Mouse (Mus musculus) stomach, embryonic 16.5 days (tissue): ENCODE measurements around the gene Rasgrp1. TPM values are rescaled to one million over a fixed set of nuclear protein-coding genes. Genes with fewer than 3 reads are reported as not detected.

Source experiments
- ATAC-seq: fragments of 200-750 bp; cut with Nextera tagmentation; 2 replicates; pipeline ENCODE4 v1.8.0; 2017; ENCODE audit warnings: moderate number of reproducible peaks, moderate TSS enrichment; ENCODE audit not compliant: insufficient read depth, low FRiP score
- H3K27ac ChIP-seq: fragments of 300-500 bp; sonication (generic); 2 replicates; pipeline ENCODE4 v1.5.1; 2014; ENCODE audit warnings: low read length
- H3K27me3 ChIP-seq: fragments of 300-500 bp; sonication (generic); 2 replicates; pipeline ENCODE4 v1.6.1; 2014; ENCODE audit warnings: low read length, control low read depth, mixed read lengths; ENCODE audit not compliant: control insufficient read depth, insufficient read depth
- H3K36me3 ChIP-seq: fragments of 300-500 bp; sonication (generic); 2 replicates; pipeline ENCODE4 v1.6.1; 2014; ENCODE audit warnings: low read length; ENCODE audit not compliant: control insufficient read depth, insufficient read depth
- H3K4me1 ChIP-seq: fragments of 300-500 bp; sonication (generic); 2 replicates; pipeline ENCODE4 v1.6.1; 2014; ENCODE audit warnings: low read length, control low read depth, mixed read lengths; ENCODE audit not compliant: control insufficient read depth, insufficient read depth
- H3K4me2 ChIP-seq: fragments of 300-500 bp; sonication (generic); 2 replicates; pipeline ENCODE4 v1.6.1; 2014; ENCODE audit warnings: low read depth, low read length, mixed read lengths
- H3K4me3 ChIP-seq: fragments of 300-500 bp; sonication (generic); replicated peaks from 2 replicates; pipeline ENCODE4 v1.5.1; 2014; ENCODE audit warnings: mild to moderate bottlenecking, low read length
- H3K9ac ChIP-seq: fragments of 300-500 bp; sonication (generic); 2 replicates; pipeline ENCODE4 v1.6.1; 2014; ENCODE audit warnings: low read length
- H3K9me3 ChIP-seq: fragments of 300-500 bp; sonication (generic); replicated peaks from 2 replicates; pipeline ENCODE4 v1.6.1; 2016; ENCODE audit warnings: low read length, control low read depth; ENCODE audit not compliant: control insufficient read depth
- WGBS: fragments of 180-500 bp; shearing (Covaris S2); extraction: QIAGEN DNeasy Blood & Tissue Kit; methylation state at CpG from one replicate; pipeline ENCODE4 v1.1.7; 2014; 5-methylcytosine and 5-hydroxymethylcytosine counted together
- polyA plus RNA-seq: library from polyadenylated mRNA; unstranded; fragments of >200 nt; fragmentation: Nextera tagmentation; extraction: Ambion mirVana; gene quantifications from 2 replicates; pipeline ENCODE4 v1.2.1, GENCODE M21; 2015

The Rasgrp1 gene
- polyA plus RNA-seq, 1 experiment from 2014 or later, result 2.9 TPM

DNA sequence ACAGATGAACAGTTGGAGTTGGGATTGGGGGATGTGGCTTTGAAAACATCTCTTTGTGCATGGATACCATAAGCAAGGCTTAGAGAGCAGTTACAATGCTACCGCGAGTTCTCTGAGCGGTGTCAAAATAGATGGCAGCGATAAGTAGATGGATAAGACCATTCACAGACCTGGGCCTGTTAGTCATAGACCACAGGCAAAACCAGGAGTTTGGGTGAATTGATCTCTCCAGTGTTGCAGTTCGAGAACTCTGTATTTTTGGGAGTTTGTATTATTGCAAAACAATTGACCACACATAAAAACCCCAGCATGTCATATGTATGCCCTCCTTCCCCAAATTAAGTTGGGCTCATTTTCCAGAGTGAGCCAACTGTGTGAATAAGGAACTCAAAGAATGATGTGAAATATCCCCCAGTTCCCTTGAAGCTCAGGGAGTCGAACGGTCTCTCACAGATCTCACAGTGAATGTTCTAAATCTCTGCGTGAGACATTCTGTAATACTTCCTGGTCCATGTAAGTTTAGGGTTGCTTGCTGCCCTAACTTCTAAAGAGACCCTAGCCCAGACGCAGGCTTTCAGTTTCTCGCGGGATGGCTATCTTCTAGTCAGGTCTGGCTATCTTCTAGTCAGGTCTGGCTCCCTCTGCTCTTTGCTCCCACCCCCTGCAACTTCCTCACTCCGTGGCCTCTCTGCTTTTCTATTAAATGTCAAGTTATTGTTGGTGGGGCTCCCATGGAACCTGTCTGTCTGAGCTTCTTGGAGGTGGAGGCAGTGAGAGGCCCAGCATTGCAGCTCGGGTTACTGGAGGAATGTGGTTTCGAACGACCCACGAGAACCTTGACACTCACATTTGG, 43.0 kb downstream of the Rasgrp1 start:
- 81% methylated on average over 16 of the region's 16 CpGs for WGBS
- Histone ChIP-seq H3K27me3 (no peaks in the 10 kb centered on the region), H3K36me3 (no peaks in the 10 kb centered on the region), H3K4me1 (no peaks in the 10 kb centered on the region), H3K27ac (no peak overlapping the region), H3K4me3 (no peak overlapping the region), H3K9me3 (no peaks in the 10 kb centered on the region), H3K4me2 (no peak overlapping the region), H3K9ac (no peak overlapping the region)
- no peak for ATAC-seq

DNA sequence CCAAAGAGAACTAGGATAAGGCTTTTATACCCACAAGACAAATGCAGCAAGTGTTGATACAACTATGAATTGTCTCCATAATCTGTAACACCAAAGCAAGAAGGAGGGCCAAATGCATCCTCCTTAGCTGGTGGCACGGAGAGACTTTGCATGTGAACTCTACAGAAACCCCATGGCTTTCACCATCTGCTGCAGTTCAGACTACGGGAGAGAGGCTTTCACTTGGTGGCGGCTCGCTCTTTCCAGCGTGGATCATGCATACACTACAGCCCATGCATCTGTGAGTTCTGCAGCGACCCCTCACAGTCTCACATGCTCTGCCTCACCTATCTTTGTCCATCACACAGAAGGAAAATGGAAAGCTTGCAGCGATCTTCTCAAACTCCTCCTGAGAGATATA, 54.5 kb downstream of the Rasgrp1 start:
- Histone ChIP-seq H3K9me3 (no peaks in the 10 kb centered on the region), H3K36me3 (no peaks in the 10 kb centered on the region), H3K4me2 (no peak overlapping the region), H3K27me3 (no peaks in the 10 kb centered on the region), H3K27ac (no peak overlapping the region), H3K9ac (no peak overlapping the region), H3K4me1 (no peaks in the 10 kb centered on the region), H3K4me3 (no peak overlapping the region)
- ATAC-seq, result no peak
- 92% methylated on average over 7 of the region's 7 CpGs for WGBS

DNA sequence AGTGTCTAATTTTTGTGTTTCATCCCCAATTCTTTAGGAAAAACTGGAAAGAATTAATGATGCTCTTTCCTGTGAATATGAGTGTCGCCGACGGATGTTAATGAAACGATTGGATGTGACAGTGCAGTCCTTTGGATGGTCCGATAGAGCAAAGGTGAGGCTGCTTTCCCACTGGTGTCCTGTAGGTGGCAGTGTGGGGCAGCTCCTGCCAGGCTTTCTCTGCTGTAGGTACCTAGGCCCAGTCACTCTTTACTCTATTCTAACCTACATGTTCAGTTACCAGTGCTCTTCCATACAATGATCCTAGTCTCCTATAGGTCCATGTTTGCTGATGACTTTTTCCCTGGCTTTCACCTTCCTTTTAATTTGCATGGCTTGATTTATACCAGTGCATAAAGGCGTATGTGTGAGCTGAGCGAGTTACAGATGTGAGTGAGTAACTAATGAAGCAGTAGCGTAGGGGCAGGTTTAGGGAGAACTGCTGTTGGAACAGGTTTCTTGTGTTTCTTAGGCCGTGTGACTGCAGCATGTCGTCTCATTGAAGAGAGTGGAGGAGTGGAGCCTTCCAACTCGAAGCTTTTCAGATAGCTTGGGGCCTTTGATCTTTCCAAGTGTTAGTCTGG, 78.9 kb downstream of the Rasgrp1 start:
- H3K36me3 ChIP-seq, result peaks cover 22% of the 10 kb centered on the region; the same call in 1 of the 2 replicates
- WGBS, result 66% methylated on average over 11 of the region's 11 CpGs
- no peaks in the 10 kb centered on the region for H3K27me3 ChIP-seq
- no peak overlapping the region for H3K27ac ChIP-seq
- peak; percentile 7; the same call in 1 of the 2 replicates for ATAC-seq
- H3K4me2 ChIP-seq, result no peak overlapping the region
- H3K9me3 ChIP-seq, result no peaks in the 10 kb centered on the region
- no peak overlapping the region for H3K9ac ChIP-seq
- H3K4me3 ChIP-seq, result no peak overlapping the region
- H3K4me1 ChIP-seq, result no peaks in the 10 kb centered on the region

DNA sequence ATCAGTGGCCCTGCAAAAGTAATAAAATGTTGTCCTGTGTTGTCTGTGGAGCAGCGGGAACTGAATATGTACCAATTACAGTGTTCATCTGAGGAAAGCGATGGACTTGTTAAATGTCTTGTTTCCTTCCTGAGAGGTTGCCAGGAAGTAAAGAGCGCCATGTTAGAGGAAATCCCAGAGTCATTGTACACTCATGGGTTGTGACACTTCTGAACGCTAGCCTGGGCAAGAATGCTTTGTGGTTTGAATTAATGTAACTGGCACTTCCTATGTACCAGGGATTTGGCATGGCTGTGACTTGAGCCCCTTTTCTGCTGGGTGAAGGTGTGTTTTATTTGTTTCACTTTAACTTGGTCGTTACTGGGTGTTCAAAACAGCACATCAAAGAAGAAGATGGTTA, 80.6 kb downstream of the Rasgrp1 start:
- Histone ChIP-seq H3K4me3 (no peak overlapping the region), H3K27ac (no peak overlapping the region), H3K27me3 (no peaks in the 10 kb centered on the region), H3K4me1 (no peaks in the 10 kb centered on the region), H3K36me3 (peaks cover 11% of the 10 kb centered on the region; the same call in 1 of the 2 replicates), H3K4me2 (no peak overlapping the region), H3K9me3 (no peaks in the 10 kb centered on the region), H3K9ac (no peak overlapping the region)
- ATAC-seq, result no peak
- 87% methylated on average over 5 of the region's 5 CpGs for WGBS

DNA sequence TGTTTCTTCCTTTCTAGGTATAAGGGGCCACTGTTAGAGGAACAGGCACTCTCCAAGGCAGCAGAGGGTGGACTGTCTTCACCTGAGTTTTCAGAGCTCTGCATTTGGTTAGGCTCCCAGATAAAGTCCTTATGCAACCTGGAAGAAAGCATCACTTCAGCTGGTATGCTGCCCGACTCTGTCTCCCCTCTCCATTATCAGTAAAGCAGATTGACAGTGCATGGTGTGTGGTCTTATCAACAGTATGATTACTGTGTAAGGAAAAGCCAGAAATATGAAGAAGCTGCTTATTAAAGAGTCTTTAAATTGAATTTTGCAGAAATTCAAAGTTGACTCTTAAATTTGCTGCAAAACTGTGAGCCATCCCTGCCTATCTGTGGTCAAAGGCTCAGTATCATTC, 85.2 kb downstream of the Rasgrp1 start:
- H3K4me1 ChIP-seq, result no peaks in the 10 kb centered on the region
- no peak overlapping the region for H3K9ac ChIP-seq
- ATAC-seq, result no peak
- H3K27ac ChIP-seq, result no peak overlapping the region
- no peaks in the 10 kb centered on the region for H3K9me3 ChIP-seq
- no peaks in the 10 kb centered on the region for H3K27me3 ChIP-seq
- H3K36me3 ChIP-seq, result 0 out of 2 replicates have a peak, but pooled peaks cover 5% of the 10 kb centered on the region
- WGBS, result 75% methylated on average over 1 of the region's 1 CpGs
- H3K4me3 ChIP-seq, result no peak overlapping the region
- H3K4me2 ChIP-seq, result no peak overlapping the region

DNA sequence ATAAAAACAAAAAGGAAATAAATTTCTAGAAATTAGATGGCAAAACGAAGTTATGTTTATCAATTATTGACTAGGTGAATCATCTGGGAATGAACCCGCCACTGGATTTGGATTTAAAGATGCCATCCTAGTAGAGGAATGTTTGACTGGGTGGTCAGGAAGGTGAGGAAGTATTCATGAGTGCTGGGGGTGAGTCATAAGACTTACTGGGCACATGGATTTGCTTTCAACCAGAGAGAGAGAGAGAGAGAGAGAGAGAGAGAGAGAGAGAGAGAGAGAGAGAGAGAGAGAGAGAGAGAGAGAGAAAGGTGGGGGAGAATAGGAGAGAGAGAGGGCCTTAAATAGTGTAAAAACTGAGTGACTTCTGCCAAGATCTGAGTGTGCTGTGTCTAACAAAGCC, 87.4 kb downstream of the Rasgrp1 start:
- Histone ChIP-seq H3K27me3 (no peaks in the 10 kb centered on the region), H3K4me3 (no peak overlapping the region), H3K9ac (no peak overlapping the region), H3K4me1 (peaks cover 5% of the 10 kb centered on the region), H3K36me3 (0 out of 2 replicates have a peak, but pooled peaks cover 5% of the 10 kb centered on the region), H3K4me2 (no peak overlapping the region), H3K27ac (no peak overlapping the region), H3K9me3 (no peaks in the 10 kb centered on the region)
- 80% methylated on average over 2 of the region's 2 CpGs for WGBS
- no peak for ATAC-seq

DNA sequence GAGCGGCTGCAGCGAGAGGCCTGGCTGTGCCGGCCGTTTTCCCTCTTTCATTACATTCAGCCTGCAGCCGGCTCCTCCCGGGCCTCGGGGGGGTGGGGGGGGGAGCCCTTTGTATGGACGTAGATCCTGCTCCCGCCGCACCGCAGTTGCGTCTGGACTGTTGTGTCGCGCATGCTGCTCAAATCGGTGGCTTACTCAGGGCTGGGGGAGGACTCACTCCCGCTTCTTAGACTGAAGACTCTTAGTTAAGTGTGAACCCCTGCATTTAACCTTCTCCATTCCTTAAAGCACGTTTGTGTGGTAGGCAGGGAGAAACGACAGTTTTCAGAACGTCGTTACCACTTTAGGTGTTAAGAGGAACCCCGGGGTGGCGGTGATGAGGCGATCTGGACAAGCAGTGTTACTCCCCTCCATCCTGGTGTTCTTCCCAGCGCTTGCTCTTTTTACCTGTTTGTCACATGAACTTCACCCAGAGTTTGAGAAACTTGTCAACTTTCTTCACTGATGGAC, 92.7 kb downstream of the Rasgrp1 start:
- H3K4me1 ChIP-seq, result peaks cover 7% of the 10 kb centered on the region
- H3K27me3 ChIP-seq, result no peaks in the 10 kb centered on the region
- peak overlapping the region; percentile 95 for H3K4me3 ChIP-seq
- H3K4me2 ChIP-seq, result peak overlapping the region; percentile 90
- H3K27ac ChIP-seq, result peak overlapping the region; percentile 84
- H3K9ac ChIP-seq, result peak overlapping the region; percentile 98
- ATAC-seq, result peak; percentile 63
- H3K36me3 ChIP-seq, result no peaks in the 10 kb centered on the region
- WGBS, result under 1% methylated on average over 24 of the region's 24 CpGs
- H3K9me3 ChIP-seq, result no peaks in the 10 kb centered on the region

DNA sequence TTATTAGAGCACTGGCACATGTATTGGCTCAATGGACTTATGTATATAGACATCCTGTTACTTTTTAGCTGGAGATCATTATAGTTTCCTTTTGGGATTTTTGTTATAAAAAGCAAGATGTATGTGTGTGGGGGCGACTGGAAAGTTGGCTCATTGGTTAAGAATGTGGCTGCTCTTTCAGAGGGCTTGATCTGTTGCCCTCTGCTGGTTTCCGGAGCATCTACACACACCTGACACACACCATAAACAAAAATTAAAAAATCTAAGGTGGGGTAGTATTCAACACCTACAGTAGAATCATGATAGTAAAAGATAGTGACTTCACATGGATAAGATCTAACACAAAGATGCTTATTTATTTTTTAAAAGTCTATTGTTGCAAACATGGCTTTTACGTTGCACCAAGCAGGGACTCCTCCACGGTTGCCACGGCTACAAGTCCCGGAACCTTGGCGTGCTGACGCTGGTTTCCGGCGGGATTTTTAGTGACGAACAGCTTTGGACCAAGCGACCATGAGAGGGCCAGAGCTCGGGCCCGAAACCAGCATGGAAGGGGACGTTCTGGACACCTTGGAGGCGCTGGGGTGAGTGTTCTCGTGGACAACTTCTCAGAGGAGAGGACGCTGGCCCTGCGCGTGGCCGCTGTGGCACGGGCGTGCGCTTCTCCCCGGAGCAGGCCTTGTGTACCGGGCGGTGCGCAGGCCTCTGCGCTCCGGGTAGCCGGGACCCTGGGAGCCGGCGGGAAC, 93.4 kb downstream of the Rasgrp1 start, which contains the start of gene Fam98b:
Gene Fam98b, plus strand, starts transcription at position 485 of the 746 bp plus-strand sequence.
- Histone ChIP-seq H3K4me1 (peaks cover 7% of the 10 kb centered on the region), H3K9ac (peak within 1 kb of the TSS; percentile 98), H3K9me3 (no peaks in the 10 kb centered on the region), H3K36me3 (no peaks in the 10 kb centered on the region), H3K27ac (peak within 1 kb of the TSS; percentile 84), H3K4me3 (peak within 1 kb of the TSS; percentile 95), H3K4me2 (peak within 1 kb of the TSS; percentile 90), H3K27me3 (no peaks in the 10 kb centered on the region)
- peak; percentile 93 for ATAC-seq
- WGBS, result under 1% methylated on average over 33 of the region's 33 CpGs
